Mouse (Mus musculus) cerebellum, adult 2 months (tissue): ENCODE measurements at regions not wholly inside any gene's neighbourhood (a gene's known extent, or its start where the extent isn't known, plus 50 kb on each side); places are given as distances from the start of the nearest gene placed in this dataset.

ENCODE experiments used
- CTCF ChIP-seq: fragments of 200-500 bp; IDR thresholded peaks from 2 replicates; pipeline ENCODE4 v1.5.1; 2011; ENCODE audit warnings: low read depth, mild to moderate bottlenecking, control low read depth, low read length, moderate library complexity, borderline replicate concordance; ENCODE audit not compliant: insufficient read depth
- POLR2A ChIP-seq: fragments of 200-500 bp; IDR thresholded peaks from 2 replicates; pipeline ENCODE4 v1.6.1; 2011; ENCODE audit warnings: low read length, control low read depth, borderline replicate concordance; ENCODE audit not compliant: insufficient read depth

DNA sequence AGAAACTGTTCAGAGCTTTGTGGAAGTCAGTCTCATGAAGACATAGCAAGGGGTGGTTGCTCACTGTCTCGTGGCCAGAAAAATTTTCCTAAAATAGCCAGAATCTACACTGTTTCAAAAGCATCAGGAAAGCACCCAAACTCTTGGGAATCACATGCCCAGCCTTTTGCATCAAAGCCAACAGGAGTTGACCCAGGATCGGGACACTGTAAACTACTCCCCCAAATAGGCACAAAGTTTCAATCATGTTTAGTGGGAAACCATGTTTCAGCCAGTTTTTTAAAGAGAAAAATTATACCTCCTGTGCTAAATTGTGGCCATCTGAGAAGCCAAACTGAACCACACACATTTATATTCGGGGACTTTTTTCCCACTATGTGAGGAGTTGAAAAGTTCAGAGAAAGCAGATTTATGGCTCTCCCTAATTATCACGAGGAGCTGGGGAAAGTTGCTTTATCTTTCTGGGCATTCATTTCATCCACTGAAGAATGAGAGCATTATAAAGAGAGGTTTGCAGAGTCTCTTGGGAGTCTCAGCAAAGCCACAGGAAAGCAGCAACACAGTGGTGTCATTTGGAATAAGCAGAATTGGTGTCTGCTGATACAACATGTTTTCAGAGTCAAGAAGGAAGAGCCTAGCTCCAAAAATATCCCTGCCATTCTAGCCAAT lies 136.5 kb upstream of the Slc44a1 start:
- no peak for TF ChIP-seq POLR2A
- TF ChIP-seq CTCF, result no peak
